Mouse (Mus musculus) right cerebral cortex, postnatal 25 days (tissue): ENCODE measurements around the gene Tcf7l2.

ENCODE experiments used
- DNase-seq: peaks from one replicate; pipeline ENCODE4 v3.0.0; 2022

The Tcf7l2 gene

GRCm38 (mm10) chr19:55916211-55916610 is 174.6 kb downstream of the Tcf7l2 start:
- DNase-seq = no peak

- DNase-seq = no peak
Measured at GRCm38 (mm10) chr19:55923789-55924426, 182.3 kb downstream of the Tcf7l2 start.

GRCm38 (mm10) chr19:55924800-55925199 is 183.2 kb downstream of the Tcf7l2 start:
- no peak for DNase-seq

GRCm38 (mm10) chr19:55925425-55925803 is 183.8 kb downstream of the Tcf7l2 start:
- no peak for DNase-seq

GRCm38 (mm10) chr19:55925804-55926521 is 184.3 kb downstream of the Tcf7l2 start:
- DNase-seq = no peak

GRCm38 (mm10) chr19:55926858-55927673 is 185.4 kb downstream of the Tcf7l2 start:
- DNase-seq = no peak

- no peak for DNase-seq
Measured at GRCm38 (mm10) chr19:55927674-55928061, 186.0 kb downstream of the Tcf7l2 start.

GRCm38 (mm10) chr19:55928674-55929073 is 187.1 kb downstream of the Tcf7l2 start:
- DNase-seq = no peak

- DNase-seq = no peak
Measured at GRCm38 (mm10) chr19:55931642-55932041, 190.0 kb downstream of the Tcf7l2 start.

GRCm38 (mm10) chr19:55933947-55934729 is 192.5 kb downstream of the Tcf7l2 start:
- DNase-seq = no peak

- DNase-seq = no peak
Measured at GRCm38 (mm10) chr19:55934730-55935003, 193.0 kb downstream of the Tcf7l2 start.

- no peak for DNase-seq
Measured at GRCm38 (mm10) chr19:55937026-55937425, 195.4 kb downstream of the Tcf7l2 start.

GRCm38 (mm10) chr19:55938254-55939046 is 196.8 kb downstream of the Tcf7l2 start:
- no peak for DNase-seq

- no peak for DNase-seq
Measured at GRCm38 (mm10) chr19:55939090-55939489, 197.5 kb downstream of the Tcf7l2 start.

GRCm38 (mm10) chr19:55939719-55940118 is 198.1 kb downstream of the Tcf7l2 start:
- no peak for DNase-seq

GRCm38 (mm10) chr19:55940538-55941252 is 199.1 kb downstream of the Tcf7l2 start:
- DNase-seq = peak; percentile 71

- DNase-seq = peak; percentile 10
Measured at GRCm38 (mm10) chr19:55941253-55942125, 199.9 kb downstream of the Tcf7l2 start.

- DNase-seq = no peak
Measured at GRCm38 (mm10) chr19:55951397-55951796, 209.8 kb downstream of the Tcf7l2 start.

GRCm38 (mm10) chr19:55953207-55953606 is 211.6 kb downstream of the Tcf7l2 start:
- DNase-seq = peak; percentile 35

- DNase-seq = no peak
Measured at GRCm38 (mm10) chr19:55955126-55955525, 213.5 kb downstream of the Tcf7l2 start.

GRCm38 (mm10) chr19:55956745-55957144 is 215.1 kb downstream of the Tcf7l2 start:
- DNase-seq = no peak
